Mouse (Mus musculus) urinary bladder, postnatal 25 days (tissue): ENCODE results near the gene Dyrk1a.
A peak's percentile ranks its signal among the peaks of the same experiment; 100 is the strongest.
"Not testable (repeated sequence)": the region's sequence is repeated elsewhere in the genome, so short reads cannot be mapped to it uniquely, and the experiment has no call there.

Experiments
- DNase-seq: peaks from one replicate; pipeline ENCODE4 v3.0.0; 2022; ENCODE audit warnings: low spot score

Dyrk1a gene

DNA sequence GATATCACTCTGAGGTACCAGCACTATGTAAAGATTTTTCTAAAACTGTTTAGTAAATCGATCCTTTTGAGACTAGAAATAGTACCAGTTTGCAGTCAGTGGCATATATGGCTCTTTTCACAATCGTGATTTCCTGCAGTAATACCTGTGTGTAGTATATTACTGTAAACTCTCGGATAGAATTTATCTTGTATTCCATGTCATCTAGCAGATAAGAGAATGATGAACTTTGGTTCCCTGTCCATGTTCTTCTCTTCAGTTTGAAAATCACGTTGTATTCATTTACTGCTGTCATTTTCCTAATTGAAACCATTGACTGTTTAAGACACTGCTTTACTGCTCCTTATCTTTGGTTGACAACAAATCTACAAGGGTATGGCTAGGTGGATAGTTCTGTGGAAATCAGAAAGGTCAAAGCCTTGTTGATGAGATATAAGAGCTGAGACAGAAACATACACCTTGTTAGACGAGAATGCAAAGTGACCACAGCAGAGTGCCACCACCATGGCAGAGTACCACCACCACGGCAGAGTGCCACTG is 62.7 kb downstream of the Dyrk1a start:
- no peak for DNase-seq

- DNase-seq: no peak
Measured at GRCm38 (mm10) chr16:94633012-94633411, 63.2 kb downstream of the Dyrk1a start.

DNA sequence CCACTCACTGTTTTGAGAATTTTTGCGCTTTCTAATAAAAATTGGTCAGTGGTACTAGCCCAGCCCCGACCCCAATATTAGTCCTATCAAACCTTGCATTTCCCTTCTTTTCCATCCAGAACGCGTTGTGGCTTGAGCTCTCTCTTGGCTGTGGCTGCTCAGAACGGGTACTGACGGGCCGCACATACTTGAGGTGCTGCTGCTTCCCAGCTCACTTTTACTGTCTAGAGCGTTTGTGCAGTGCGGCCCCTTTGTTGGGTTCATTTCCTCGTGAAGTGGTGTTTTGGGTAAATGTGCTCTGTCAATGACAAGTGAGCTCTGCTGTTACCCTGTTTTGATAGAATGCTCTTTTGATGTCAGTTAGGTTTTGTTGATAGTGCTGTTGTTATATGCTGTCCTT is 67.6 kb downstream of the Dyrk1a start:
- no peak for DNase-seq

DNA sequence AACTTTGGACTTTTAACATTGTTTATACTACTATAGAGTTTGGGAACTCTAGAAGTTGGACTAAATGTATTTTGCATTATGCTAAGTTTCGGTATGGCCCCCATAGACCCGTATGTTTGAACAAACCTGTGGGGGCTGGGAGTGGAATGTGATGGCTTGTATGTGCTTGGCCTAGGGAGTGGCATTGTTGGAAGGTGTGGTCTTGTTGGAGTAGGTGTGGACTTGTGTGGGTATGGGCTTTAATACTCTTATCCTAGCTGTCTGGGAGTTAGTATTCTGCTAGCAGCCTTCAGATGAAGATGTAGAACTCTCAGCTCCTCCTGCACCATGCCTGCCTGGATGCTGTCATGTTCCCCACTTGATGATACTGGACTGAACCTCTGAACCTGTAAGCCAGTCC is 72.0 kb downstream of the Dyrk1a start:
- DNase-seq: no peak

DNA sequence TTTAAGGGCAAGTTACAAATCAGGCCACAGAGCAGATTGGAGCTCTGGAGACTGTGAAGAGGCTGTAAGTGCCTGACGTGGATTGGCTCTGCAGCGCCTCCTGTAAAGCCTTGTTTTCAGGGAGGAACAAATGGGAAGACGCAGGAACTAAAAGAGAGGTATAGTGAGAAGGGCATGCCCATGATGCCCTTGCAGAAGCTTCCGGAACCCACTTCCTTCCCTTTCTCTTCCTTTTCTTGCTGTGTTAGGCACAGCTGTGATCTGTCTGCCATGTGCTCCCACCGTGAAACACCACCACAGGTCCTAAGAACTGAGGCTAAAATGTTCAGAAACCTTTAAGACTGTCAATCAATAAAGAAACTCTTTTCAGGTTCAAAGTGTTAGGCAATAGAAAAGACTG is 77.3 kb downstream of the Dyrk1a start:
- no peak for DNase-seq

DNA sequence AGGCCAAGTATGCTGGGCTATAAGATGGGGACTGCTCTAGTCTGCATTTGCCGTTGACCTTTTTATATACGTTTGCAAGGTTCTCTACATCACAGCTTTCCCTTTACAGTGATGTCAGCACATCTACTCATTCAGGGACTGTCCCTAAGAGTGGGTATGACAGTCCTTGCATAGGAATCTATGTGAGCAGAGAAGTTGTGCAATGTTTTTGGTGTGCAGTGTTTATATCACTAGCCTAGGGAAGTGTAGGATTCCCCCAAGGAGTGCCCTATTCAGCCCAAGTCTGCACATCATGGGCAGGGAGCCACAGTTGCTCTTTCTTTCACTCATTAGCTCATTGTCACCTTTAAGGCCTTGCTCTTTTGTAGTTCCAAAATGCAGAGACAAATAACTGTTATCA is 78.1 kb downstream of the Dyrk1a start:
- no peak for DNase-seq

DNA sequence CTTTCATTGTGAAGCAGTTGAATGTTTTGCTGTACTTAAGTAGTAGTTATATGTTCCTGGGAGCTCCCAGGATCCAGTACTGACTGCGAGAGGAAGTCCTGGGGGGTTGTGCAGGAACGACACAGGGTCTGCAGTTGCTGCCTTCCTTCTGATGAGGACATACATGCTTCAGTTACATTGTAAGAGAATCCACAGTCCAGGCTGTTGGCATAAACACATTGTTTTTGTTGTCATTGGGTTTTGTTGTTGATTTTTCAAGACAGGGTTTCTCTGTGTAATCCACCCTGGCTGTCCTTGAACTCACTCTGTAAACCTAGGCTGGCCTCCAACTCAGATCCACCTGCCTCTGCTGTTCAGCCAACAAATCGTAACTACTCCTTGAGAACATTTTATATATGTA is 80.1 kb downstream of the Dyrk1a start:
- no peak for DNase-seq

DNA sequence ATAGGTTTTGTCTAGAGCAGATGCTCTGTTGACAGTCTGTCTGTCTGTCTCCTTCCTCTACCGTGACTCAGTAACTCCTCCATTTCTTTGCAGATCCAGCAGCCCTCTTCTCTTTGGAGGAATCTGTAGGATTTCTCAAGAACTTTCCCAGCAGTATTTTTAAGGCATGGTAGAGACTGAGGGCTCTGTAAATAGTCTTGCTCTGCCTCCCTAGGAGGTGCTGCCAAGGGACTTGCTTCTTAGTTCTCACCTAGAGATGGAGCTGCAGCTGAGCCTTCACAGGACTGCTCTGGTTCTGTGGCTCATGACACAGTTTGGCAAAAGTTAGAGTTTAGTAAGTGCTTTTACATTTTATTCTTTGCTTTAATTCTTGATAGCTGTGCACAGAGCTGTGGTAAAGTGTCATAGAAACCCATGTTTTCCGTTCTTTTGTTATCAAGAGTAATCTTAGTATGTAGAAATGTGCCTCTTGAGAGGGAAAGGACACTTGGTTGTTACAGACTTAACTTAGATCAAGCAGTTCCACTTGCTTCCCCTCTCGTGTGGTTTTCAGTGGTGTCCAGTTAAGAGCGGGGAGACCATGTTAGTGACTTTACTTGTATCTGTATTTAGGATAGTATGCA is 82.4 kb downstream of the Dyrk1a start:
- no peak for DNase-seq

- no peak for DNase-seq
Measured at GRCm38 (mm10) chr16:94655083-94655482, 85.3 kb downstream of the Dyrk1a start.

DNA sequence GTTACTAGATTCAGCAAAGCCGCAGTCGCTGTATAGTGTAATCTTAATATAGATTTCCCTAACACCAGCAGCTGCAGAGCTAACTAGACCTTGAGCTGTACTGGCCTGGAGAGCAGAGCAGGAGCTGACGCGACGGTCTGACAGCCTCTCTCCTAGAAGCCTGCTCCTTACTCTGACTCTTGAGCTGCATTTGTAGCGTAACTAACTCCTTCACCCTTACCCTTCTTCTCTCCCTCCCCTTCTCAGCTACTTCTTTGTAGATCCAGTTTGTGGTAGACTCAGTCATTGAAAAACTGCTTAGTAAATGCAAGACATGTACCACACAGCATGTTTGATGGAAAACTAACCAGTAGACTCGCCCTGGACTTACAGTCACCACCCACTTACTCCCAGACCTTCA is 87.1 kb downstream of the Dyrk1a start:
- no peak for DNase-seq

DNA sequence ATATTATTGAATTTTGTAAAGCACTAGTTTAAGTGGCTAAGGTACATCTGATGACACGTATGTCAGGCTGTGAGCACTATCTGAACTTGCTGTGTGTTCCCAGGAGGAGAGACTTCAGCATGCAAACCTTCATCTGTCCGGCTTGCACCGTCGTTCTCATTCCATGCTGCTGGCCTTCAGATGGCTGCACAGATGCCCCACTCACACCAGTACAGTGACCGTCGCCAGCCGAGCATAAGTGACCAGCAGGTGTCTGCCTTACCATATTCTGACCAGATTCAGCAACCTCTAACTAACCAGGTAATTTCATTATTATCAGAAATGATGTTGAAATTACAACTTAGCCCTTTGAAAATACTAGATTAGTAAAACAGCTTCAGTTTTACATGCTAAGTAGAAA is 89.6 kb downstream of the Dyrk1a start:
- no peak for DNase-seq

- no peak for DNase-seq
Measured at GRCm38 (mm10) chr16:94660221-94660620, 90.4 kb downstream of the Dyrk1a start.

- no peak for DNase-seq
Measured at GRCm38 (mm10) chr16:94667557-94667956, 97.7 kb downstream of the Dyrk1a start.

DNA sequence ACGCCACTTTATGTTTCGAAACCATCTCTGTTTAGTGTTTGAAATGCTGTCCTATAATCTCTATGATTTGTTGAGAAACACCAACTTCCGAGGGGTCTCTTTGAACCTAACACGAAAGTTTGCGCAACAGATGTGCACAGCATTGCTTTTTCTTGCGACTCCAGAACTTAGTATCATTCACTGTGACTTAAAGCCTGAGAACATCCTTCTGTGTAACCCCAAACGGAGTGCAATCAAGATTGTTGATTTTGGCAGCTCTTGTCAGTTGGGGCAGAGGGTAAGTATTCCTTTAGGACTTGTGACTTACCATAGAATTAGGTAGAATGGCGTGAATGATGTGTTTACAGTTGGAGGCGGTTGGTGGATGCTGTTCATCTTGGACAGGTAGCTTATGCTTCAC is 101.5 kb downstream of the Dyrk1a start:
- no peak for DNase-seq

GRCm38 (mm10) chr16:94680924-94681323 is 111.1 kb downstream of the Dyrk1a start:
- no peak for DNase-seq

GRCm38 (mm10) chr16:94681760-94682159 is 112.0 kb downstream of the Dyrk1a start:
- DNase-seq: no peak

DNA sequence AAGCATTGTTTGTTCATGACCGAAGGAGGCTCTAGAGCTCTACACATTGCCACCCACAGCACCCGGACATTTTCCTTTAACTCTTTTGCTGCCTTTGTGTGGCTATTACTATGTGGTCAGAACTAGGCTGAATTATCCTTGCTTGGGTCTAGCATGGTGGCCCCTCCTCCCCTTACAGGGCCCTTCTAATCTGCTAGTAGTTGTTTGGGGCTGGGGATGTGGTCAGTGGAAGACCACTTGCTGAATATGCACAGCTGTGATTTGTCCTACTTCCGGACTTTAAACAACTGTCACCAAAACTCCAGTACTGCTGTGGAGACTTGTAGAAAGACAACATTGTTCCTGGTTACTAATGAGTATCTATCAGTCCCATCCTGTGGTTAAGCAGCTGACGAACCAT is 114.2 kb downstream of the Dyrk1a start:
- DNase-seq: no peak

GRCm38 (mm10) chr16:94693687-94694305 is 124.0 kb downstream of the Dyrk1a start:
- DNase-seq: no peak

DNA sequence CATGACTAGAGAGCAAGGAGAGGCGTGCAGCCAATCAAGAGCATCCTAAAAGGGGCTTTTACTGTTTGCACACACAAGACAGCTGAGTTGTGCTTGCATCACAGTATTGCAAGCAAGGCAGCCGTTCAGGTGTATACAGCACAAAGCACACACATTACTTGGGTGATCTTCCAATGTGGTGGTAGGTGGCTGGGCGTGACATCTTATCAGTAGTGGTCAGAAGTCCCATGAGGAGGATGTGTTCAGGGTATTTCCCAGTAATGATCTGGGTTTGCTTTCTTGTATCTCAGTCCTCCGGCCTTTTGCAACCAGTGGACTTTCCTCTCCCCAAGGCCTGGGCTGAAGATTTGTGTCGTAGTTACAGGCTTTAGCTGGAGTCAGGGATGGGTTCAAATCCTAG is 127.7 kb downstream of the Dyrk1a start:
- no peak for DNase-seq

DNA sequence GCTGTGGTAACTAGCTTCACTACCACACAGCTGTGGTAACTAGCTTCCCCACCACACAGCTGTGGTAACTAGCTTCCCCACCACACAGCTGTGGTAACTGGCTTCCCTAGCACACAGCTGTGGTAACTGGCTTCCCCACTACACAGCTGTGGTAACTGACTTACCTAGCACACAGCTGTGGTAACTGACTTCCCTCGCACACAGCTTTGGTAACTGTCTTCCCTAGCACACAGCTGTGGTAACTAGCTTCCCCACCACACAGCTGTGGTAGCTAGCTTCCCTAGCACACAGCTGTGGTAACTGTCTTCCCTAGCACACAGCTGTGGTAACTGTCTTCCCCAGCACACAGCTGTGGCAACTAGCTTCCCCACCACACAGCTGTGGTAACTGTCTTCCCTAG is 128.4 kb downstream of the Dyrk1a start:
- DNase-seq: not testable (repeated sequence)

- DNase-seq: no peak
Measured at GRCm38 (mm10) chr16:94701141-94701540, 131.3 kb downstream of the Dyrk1a start.

- no peak for DNase-seq
Measured at GRCm38 (mm10) chr16:94701971-94702370, 132.2 kb downstream of the Dyrk1a start.

DNA sequence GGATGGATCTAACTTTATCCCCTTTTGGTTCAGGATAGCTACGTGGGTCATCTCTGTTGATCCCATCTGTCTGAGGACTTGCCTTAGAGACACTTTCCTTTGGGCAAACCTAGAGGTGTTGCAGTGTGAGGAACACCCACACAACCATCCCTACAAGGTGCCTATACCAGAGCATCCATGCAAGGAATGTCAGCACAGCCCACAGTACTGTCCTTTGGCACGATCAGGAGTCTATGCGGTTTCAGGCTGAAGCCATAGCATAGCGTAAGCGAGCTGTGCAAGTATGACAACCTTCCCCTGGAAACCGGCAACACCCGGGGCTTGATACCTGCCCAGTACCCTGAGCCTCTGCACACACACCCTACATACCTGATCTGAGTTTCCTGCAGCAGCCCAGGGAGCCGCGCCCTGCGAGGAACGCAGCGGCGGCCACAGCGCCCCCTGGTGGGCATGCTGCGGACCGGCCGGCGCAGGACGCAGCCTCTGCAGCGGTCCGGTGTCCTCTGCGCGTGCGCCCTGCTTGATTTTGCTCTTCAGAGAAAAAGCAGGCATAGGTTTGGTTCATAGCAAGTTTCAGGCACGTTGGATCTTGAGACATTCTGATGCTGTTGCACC is 143.8 kb downstream of the Dyrk1a start:
- peak; percentile 91 for DNase-seq

GRCm38 (mm10) chr16:94714483-94714882 is 144.7 kb downstream of the Dyrk1a start:
- no peak for DNase-seq
